Mouse (Mus musculus): ENCODE measurements around the gene Gal3st1. TPM values are rescaled to one million over a fixed set of nuclear protein-coding genes. Genes with fewer than 3 reads are reported as not detected.

Gal3st1 gene
- polyA plus RNA-seq, 1 experiment = not detected

DNA sequence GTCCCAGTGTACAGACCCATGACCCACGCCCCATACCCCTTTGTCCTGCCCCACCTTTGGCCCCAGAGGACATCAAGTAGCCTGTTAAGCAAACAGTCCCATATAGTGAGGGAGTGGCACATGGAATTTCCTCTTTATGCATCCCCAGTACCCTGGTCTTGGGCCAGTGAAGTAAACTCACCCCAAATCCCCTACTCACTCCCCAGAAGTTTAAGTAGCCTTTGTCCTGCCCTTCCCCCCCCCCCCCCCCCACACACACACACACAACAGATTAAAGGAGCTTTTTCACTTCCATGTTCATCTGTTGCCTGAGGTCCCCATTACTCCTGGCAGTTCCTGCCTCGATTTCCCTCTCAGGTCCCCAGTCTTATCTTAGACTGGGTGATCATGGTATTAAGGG lies 39.9 kb downstream of the Gal3st1 start:
- no peak for TF ChIP-seq CTCF (IDR thresholded peaks at IDR 0.05; ENCODE audit: insufficient read depth, low read depth, low read length)
- TF ChIP-seq POLR2A (IDR thresholded peaks at IDR 0.05; ENCODE audit: insufficient read depth, low read depth, low read length) = no peak
- no peak overlapping the region for H3K4me3 ChIP-seq (ENCODE audit: insufficient read depth, low read depth, low read length)
- WGBS = 74% methylated on average over 2 of the region's 2 CpGs
- no peak overlapping the region for H3K27ac ChIP-seq (ENCODE audit: insufficient read depth, low read depth, low read length)
- no peaks in the 10 kb centered on the region for H3K4me1 ChIP-seq (ENCODE audit: control insufficient read depth, insufficient read depth, low read length)

DNA sequence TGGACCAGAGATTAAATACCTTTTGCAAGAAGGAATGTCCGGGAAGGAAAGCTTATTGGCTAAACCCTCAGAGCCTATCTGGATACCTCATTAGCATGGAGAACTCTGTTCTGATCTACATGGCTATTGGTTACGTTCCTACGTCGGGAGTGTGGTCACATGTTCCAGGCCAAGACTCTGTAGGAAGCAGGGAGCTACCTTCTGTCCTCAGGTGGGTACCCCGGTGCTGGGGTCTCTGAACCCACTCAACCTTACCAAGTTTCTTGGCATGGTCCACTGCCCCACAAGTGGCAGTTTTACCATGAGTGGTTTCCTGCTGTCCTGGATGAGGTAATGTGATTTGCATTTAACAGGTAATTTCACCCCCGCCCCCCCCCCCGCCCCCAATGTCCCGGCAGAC lies 43.6 kb downstream of the Gal3st1 start:
- H3K4me3 ChIP-seq (ENCODE audit: insufficient read depth, low read depth, low read length) = no peak overlapping the region
- H3K27ac ChIP-seq (ENCODE audit: insufficient read depth, low read depth, low read length) = no peak overlapping the region
- 84% methylated on average over 8 of the region's 8 CpGs for WGBS
- TF ChIP-seq CTCF (IDR thresholded peaks at IDR 0.05; ENCODE audit: insufficient read depth, low read depth, low read length) (no peak), POLR2A (IDR thresholded peaks at IDR 0.05; ENCODE audit: insufficient read depth, low read depth, low read length) (no peak)
- no peaks in the 10 kb centered on the region for H3K4me1 ChIP-seq (ENCODE audit: control insufficient read depth, insufficient read depth, low read length)

DNA sequence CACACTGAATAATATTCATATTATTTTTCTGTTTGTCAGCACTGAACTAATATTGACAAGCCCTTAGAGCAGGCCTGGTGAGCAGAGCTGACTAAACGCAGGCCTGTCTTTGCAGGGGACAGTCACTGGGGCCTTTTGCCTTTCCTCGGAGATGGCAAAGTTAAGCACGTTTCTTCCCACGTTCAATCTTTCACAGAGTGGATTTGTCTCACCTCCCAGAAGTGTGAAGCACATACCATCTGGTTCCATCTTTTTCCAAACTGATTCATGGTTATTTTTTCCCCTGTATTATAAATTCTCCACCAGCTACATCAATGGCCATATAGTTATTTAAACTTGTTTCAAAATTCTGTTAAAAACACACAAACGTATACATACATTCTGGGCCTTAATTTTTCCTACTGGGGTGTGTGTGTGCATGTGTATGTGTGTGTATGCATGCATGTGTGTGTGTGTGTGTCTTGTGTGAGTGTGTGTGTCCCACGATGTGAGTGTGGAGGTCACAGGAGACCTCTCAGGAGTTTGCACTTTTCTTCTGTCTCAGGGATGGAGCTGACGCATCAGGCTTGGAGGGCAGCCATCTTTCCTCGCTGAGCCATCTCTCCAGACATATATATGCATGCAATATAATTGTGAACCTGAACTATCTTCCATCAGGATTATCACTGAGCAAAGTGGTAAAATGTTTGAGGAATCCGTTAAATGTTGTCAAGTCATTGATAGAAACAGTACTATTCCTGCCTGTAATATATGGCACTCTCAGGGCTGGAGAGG lies 44.3 kb downstream of the Gal3st1 start:
- TF ChIP-seq CTCF (IDR thresholded peaks at IDR 0.05; ENCODE audit: insufficient read depth, low read depth, low read length) (no peak), POLR2A (IDR thresholded peaks at IDR 0.05; ENCODE audit: insufficient read depth, low read depth, low read length) (no peak)
- H3K4me1 ChIP-seq (ENCODE audit: control insufficient read depth, insufficient read depth, low read length) = no peaks in the 10 kb centered on the region
- 82% methylated on average over 9 of the region's 9 CpGs for WGBS

DNA sequence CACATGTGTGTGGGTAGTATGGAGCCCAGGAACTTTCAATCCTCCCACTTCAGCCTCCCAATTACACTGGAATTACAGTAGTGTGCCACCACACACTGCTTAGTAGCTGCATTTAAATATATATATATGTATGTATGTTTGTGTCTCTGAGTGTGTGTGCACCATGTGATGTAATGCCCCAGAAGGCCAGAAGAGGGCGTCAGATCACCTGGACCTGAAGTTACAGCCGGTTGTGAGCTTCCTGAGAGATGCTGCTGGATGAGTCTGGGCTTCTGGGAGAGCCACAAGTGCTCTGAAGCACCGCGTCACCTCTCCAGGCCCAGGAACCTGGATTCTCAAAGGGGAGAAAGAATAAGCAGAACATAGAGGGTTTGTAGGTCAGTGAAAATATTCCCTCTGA lies 45.9 kb downstream of the Gal3st1 start:
- TF ChIP-seq POLR2A (IDR thresholded peaks at IDR 0.05; ENCODE audit: insufficient read depth, low read depth, low read length) (no peak), CTCF (IDR thresholded peaks at IDR 0.05; ENCODE audit: insufficient read depth, low read depth, low read length) (no peak)
- WGBS = 73% methylated on average over 4 of the region's 4 CpGs
- Histone ChIP-seq H3K4me3 (ENCODE audit: insufficient read depth, low read depth, low read length) (no peak overlapping the region), H3K27ac (ENCODE audit: insufficient read depth, low read depth, low read length) (no peak overlapping the region), H3K4me1 (ENCODE audit: control insufficient read depth, insufficient read depth, low read length) (no peaks in the 10 kb centered on the region)

More for the DNA sequence above, 44.3 kb downstream of the Gal3st1 start:
- Histone ChIP-seq H3K27ac (ENCODE audit: insufficient read depth, low read depth, low read length) (no peak overlapping the region), H3K4me3 (ENCODE audit: insufficient read depth, low read depth, low read length) (no peak overlapping the region)

- H3K4me1 ChIP-seq (ENCODE audit: control insufficient read depth, insufficient read depth, low read length) = no peaks in the 10 kb centered on the region
- 61% methylated on average over 16 of the region's 16 CpGs for WGBS
- no peak within 1 kb of the TSS for H3K4me3 ChIP-seq (ENCODE audit: insufficient read depth, low read depth, low read length)
- no peak within 1 kb of the TSS for H3K27ac ChIP-seq (ENCODE audit: insufficient read depth, low read depth, low read length)
- no peak for TF ChIP-seq POLR2A (IDR thresholded peaks at IDR 0.05; ENCODE audit: insufficient read depth, low read depth, low read length)
- no peak for TF ChIP-seq CTCF (IDR thresholded peaks at IDR 0.05; ENCODE audit: insufficient read depth, low read depth, low read length)
These were observed 47.9 kb downstream of the Gal3st1 start, which contains the start of gene Sec14l4 for GRCm38 (mm10) chr11:4031126-4031941. TSS of gene Sec14l4 (plus strand) at chr11:4031462.

GRCm38 (mm10) chr11:4031961-4032360 lies 48.5 kb downstream of the Gal3st1 start:
- TF ChIP-seq POLR2A (IDR thresholded peaks at IDR 0.05; ENCODE audit: insufficient read depth, low read depth, low read length) (no peak), CTCF (IDR thresholded peaks at IDR 0.05; ENCODE audit: insufficient read depth, low read depth, low read length) (no peak)
- H3K4me3 ChIP-seq (ENCODE audit: insufficient read depth, low read depth, low read length) = no peak overlapping the region
- H3K27ac ChIP-seq (ENCODE audit: insufficient read depth, low read depth, low read length) = no peak overlapping the region
- H3K4me1 ChIP-seq (ENCODE audit: control insufficient read depth, insufficient read depth, low read length) = no peaks in the 10 kb centered on the region
- 55% methylated on average over 12 of the region's 12 CpGs for WGBS

DNA sequence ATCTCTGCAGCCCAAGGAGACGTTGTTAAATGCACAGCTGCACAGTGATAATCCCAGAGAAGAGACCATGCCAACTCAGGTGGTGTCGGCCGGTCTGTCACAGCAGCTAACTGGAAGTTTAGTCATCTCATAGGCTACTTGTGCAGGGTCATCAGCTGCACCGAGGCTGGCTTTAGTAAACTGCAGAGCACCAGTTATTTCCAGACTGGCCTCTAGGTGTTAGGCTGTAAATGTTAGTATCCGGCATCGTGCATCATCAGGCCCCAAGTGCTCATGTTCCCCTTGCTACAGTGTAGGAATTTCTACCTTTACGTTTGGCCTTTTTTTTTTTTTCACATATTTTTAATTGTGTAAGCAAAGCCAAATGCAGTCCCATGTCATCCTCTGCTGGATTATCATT lies 50.0 kb downstream of the Gal3st1 start:
- 81% methylated on average over 7 of the region's 7 CpGs for WGBS

DNA sequence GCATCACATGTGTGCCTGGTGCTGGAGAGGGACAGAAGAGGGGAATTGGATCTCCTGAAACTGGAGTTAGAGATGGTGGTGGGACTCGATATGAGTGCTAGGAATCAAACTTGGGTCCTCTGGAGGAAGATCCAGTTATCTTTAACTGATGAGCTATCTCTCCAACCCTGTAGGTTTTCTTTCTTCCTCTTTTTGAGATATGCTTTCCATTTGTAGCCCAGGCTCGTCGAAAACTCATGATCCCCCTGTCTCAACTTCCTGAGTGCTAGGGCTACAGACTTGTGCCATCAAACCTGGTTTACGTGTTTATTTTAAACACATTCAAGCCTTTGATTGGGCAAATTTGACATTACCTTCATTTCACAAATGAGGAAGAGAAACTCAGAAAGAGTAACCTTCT lies 50.7 kb downstream of the Gal3st1 start:
- Histone ChIP-seq H3K4me1 (ENCODE audit: control insufficient read depth, insufficient read depth, low read length) (no peaks in the 10 kb centered on the region), H3K27ac (ENCODE audit: insufficient read depth, low read depth, low read length) (no peak overlapping the region), H3K4me3 (ENCODE audit: insufficient read depth, low read depth, low read length) (no peak overlapping the region)
- 89% methylated on average over 4 of the region's 4 CpGs for WGBS
- TF ChIP-seq CTCF (IDR thresholded peaks at IDR 0.05; ENCODE audit: insufficient read depth, low read depth, low read length) (no peak), POLR2A (IDR thresholded peaks at IDR 0.05; ENCODE audit: insufficient read depth, low read depth, low read length) (no peak)

More for the DNA sequence above, 50.0 kb downstream of the Gal3st1 start:
- no peak overlapping the region for H3K4me3 ChIP-seq (ENCODE audit: insufficient read depth, low read depth, low read length)
- TF ChIP-seq POLR2A (IDR thresholded peaks at IDR 0.05; ENCODE audit: insufficient read depth, low read depth, low read length) (no peak), CTCF (IDR thresholded peaks at IDR 0.05; ENCODE audit: insufficient read depth, low read depth, low read length) (no peak)
- no peaks in the 10 kb centered on the region for H3K4me1 ChIP-seq (ENCODE audit: control insufficient read depth, insufficient read depth, low read length)
- H3K27ac ChIP-seq (ENCODE audit: insufficient read depth, low read depth, low read length) = no peak overlapping the region

Measured in olfactory bulb, adult 2 months (tissue).